Mouse (Mus musculus): ENCODE results near the gene Gm44965. TPM values are rescaled to one million over a fixed set of nuclear protein-coding genes. Genes with fewer than 3 reads are reported as not detected.
A peak's percentile ranks its signal among the peaks of the same experiment; 100 is the strongest.

Gene Gm44965
- polyA plus RNA-seq, 1 experiment from 2014 or later, result not detected

DNA sequence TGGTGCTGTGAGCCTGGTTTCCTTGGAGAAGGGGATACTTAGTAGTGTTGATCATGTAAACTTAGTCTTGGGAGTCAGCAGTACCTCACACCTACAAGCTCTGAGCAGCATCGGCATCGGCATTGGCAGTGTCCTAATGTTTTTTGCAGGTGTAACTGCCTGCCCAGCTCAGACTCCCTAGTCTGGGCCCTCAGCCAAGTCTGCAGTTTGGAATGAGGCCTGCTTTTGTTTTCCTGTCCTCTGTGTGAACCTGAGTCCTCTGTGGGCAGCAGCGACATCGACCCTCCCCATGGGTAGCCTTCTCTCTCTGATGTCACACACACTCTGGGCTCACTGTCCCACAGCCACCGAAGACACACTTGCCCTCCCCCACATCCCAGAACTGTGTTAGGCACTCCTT lies 27.4 kb upstream of the Gm44965 start:
- no peaks in the 10 kb centered on the region for H3K4me1 ChIP-seq (replicated peaks; ENCODE audit: control insufficient read depth, insufficient read depth, low read length)
- peaks cover 7% of the 10 kb centered on the region; the same call in 1 of the 2 replicates for H3K36me3 ChIP-seq (ENCODE audit: control insufficient read depth, insufficient read depth)
- no peak overlapping the region for H3K4me3 ChIP-seq (ENCODE audit: low read depth, low read length)
- 47% methylated on average over 5 of the region's 5 CpGs for WGBS
- H3K27ac ChIP-seq (ENCODE audit: low read depth, low read length), result no peak overlapping the region
- no peaks in the 10 kb centered on the region for H3K27me3 ChIP-seq (replicated peaks; ENCODE audit: control insufficient read depth, insufficient read depth, low read length)
- H3K9me3 ChIP-seq (ENCODE audit: control insufficient read depth), result no peaks in the 10 kb centered on the region
- ATAC-seq, result no peak
- TF ChIP-seq CTCF (IDR thresholded peaks at IDR 0.05; ENCODE audit: low read depth), result no peak
- no peak overlapping the region for H3K9ac ChIP-seq (ENCODE audit: low read depth, low read length)
- H3K4me2 ChIP-seq (replicated peaks; ENCODE audit: low read depth), result no peak overlapping the region

DNA sequence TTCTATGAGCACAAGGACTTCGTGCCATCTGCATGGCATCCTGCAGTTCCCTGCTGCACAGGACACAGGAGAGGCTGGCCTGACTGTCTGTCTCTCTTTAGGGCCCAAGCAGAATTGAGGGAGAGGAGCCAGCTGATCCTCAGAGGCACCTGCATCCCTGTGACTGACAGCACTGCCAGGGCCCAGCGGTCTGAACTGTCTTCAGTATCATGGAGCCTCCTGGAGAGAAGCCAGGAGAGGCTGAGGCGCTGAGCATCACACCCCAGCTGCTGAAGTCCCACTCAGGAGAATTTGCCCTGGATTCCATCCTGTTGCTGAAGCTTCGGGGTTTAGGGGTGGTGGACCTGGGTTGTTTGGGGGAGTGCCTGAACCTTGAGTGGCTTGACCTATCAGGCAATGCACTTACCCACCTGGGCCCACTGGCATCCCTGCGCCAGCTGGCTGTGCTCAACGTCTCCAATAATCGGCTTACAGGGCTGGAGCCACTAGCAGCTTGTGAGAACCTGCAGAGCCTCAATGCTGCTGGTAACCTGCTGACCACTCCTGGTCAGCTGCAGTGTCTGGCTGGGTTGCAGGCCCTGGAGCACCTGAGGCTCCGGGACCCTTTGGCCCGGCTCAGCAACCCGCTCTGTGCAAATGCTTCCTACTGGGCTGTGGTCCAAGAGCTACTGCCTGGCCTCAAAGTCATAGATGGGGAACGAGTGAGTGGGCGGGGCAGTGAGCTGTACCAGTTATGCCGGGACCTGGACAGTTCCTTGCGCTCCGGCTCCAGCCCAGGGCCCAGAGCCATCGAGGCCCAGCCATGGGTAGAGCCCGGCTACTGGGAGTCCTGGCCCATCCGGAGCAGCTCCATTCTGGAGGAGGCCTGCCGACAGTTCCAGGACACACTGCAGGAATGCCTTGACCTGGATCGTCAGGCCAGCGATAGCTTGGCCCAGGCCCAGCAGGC lies 25.4 kb upstream of the Gm44965 start:
- 0 out of 2 replicates have a peak overlapping the region, but pooled peaks have one; percentile 6 for H3K4me2 ChIP-seq (replicated peaks; ENCODE audit: low read depth)
- TF ChIP-seq CTCF (IDR thresholded peaks at IDR 0.05; ENCODE audit: low read depth), result no peak
- WGBS, result 56% methylated on average over 21 of the region's 21 CpGs
- H3K9ac ChIP-seq (ENCODE audit: low read depth, low read length), result no peak overlapping the region
- H3K27ac ChIP-seq (ENCODE audit: low read depth, low read length), result peak overlapping the region; percentile 57
- H3K4me1 ChIP-seq (replicated peaks; ENCODE audit: control insufficient read depth, insufficient read depth, low read length), result 0 out of 2 replicates have a peak, but pooled peaks cover 6% of the 10 kb centered on the region
- peaks cover 5% of the 10 kb centered on the region; the same call in 1 of the 2 replicates for H3K36me3 ChIP-seq (ENCODE audit: control insufficient read depth, insufficient read depth)
- ATAC-seq, result no peak
- H3K27me3 ChIP-seq (replicated peaks; ENCODE audit: control insufficient read depth, insufficient read depth, low read length), result no peaks in the 10 kb centered on the region
- H3K9me3 ChIP-seq (ENCODE audit: control insufficient read depth), result no peaks in the 10 kb centered on the region
- no peak overlapping the region for H3K4me3 ChIP-seq (ENCODE audit: low read depth, low read length)

DNA sequence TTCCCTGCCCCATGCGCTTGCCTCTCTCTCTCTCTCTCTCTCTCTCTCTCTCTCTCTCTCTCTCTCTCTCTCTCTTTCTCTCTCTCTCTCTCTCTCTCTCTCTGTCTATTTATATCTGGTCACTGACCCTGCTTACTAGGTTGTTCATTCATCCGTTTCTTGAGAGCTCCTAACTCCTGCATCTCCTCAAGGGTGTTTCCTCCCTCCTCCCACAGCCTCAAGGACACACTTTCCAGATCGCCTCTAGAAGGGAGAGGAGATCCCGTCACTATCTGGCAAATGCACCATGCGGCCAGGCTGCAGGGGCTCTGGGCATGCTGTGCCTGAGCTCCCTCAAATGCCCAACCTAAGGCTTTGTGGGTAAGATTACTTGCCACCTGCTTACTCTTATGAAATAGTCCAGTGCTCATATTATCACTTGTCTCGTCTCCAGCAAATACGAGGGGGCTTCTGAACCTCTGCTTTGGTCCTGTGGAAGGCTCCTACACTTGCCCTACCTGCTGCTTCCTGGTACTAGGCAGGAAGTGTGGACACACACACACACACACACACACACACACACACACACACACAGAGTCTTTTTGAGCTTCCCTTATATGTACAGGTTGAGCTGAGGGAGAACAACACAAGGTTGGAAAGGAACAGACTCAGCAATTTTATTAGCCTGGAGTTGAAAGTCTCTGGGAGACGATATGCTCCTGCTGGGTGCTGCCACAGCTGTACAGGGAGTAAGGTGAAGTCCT lies 24.5 kb upstream of the Gm44965 start:
- Histone ChIP-seq H3K27ac (ENCODE audit: low read depth, low read length) (no peak overlapping the region; the same call in 1 of the 2 replicates), H3K9me3 (ENCODE audit: control insufficient read depth) (no peaks in the 10 kb centered on the region), H3K4me1 (replicated peaks; ENCODE audit: control insufficient read depth, insufficient read depth, low read length) (0 out of 2 replicates have a peak, but pooled peaks cover 7% of the 10 kb centered on the region), H3K4me2 (replicated peaks; ENCODE audit: low read depth) (no peak overlapping the region), H3K36me3 (ENCODE audit: control insufficient read depth, insufficient read depth) (peaks cover 4% of the 10 kb centered on the region; the same call in 1 of the 2 replicates), H3K4me3 (ENCODE audit: low read depth, low read length) (no peak overlapping the region), H3K9ac (ENCODE audit: low read depth, low read length) (no peak overlapping the region), H3K27me3 (replicated peaks; ENCODE audit: control insufficient read depth, insufficient read depth, low read length) (no peaks in the 10 kb centered on the region)
- ATAC-seq, result no peak
- 54% methylated on average over 8 of the region's 8 CpGs for WGBS
- no peak for TF ChIP-seq CTCF (IDR thresholded peaks at IDR 0.05; ENCODE audit: low read depth)

DNA sequence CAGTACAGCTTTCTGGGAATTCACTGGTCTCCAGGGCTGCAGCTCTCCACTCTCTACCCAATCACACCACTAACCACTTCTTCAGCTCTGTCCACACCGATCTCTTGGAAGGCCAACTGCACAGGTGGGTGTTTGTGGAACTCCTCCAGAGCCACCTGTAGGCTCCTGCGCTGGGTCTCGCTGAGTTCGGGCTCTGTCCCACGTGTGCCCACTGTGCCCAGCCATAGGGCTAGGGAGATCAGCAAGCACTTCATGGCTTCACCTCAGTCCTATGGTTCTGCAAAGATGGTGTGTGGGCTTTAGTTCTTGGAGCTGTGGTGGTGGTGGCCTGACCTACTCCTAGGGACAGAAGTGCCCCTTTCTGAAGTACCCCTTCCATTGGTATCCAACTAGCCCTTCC lies 21.7 kb upstream of the Gm44965 start:
- 0 out of 2 replicates have a peak overlapping the region, but pooled peaks have one; percentile 26 for H3K9ac ChIP-seq (ENCODE audit: low read depth, low read length)
- peak overlapping the region; percentile 47 for H3K4me2 ChIP-seq (replicated peaks; ENCODE audit: low read depth)
- H3K4me3 ChIP-seq (ENCODE audit: low read depth, low read length), result peak overlapping the region; percentile 18
- no peaks in the 10 kb centered on the region for H3K9me3 ChIP-seq (ENCODE audit: control insufficient read depth)
- 77% methylated on average over 5 of the region's 5 CpGs for WGBS
- peak overlapping the region; percentile 28; the same call in 1 of the 2 replicates for H3K27ac ChIP-seq (ENCODE audit: low read depth, low read length)
- no peaks in the 10 kb centered on the region; the same call in 1 of the 2 replicates for H3K36me3 ChIP-seq (ENCODE audit: control insufficient read depth, insufficient read depth)
- TF ChIP-seq CTCF (IDR thresholded peaks at IDR 0.05; ENCODE audit: low read depth), result no peak
- 0 out of 2 replicates have a peak, but pooled peaks cover 7% of the 10 kb centered on the region for H3K4me1 ChIP-seq (replicated peaks; ENCODE audit: control insufficient read depth, insufficient read depth, low read length)
- no peaks in the 10 kb centered on the region for H3K27me3 ChIP-seq (replicated peaks; ENCODE audit: control insufficient read depth, insufficient read depth, low read length)
- ATAC-seq, result no peak

DNA sequence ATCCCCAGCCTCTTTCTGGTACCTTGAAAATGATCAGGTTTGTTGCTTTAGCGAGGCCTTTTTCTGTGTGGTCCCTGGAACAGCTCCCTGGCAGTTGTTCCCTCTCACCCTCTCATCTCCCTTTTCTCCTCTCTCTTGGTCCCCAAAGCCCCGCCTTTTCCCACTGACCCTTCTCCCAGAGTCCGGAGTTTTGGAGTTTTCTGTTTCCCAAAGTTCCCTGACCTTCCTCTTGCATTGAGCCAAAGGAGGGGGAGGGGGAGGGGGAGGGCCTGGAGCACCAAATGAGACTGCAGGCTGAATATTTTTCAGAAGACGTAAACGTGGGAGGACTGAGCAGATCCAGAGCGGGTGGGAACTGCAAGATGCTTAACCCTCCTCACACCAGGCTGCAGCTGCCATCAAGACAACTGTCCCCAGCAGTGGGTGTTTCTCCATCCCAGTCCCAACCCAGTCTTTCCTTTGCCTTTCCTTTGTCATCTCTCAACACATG lies 21.1 kb upstream of the Gm44965 start, which contains the start of gene Rarres2:
Gene Rarres2, minus strand, starts transcription at position 218 of the 490 bp plus-strand sequence.
- WGBS, result 36% methylated on average over 6 of the region's 6 CpGs
- no peaks in the 10 kb centered on the region; the same call in 1 of the 2 replicates for H3K36me3 ChIP-seq (ENCODE audit: control insufficient read depth, insufficient read depth)
- ATAC-seq, result no peak
- peak within 1 kb of the TSS; percentile 18 for H3K4me3 ChIP-seq (ENCODE audit: low read depth, low read length)
- no peaks in the 10 kb centered on the region for H3K9me3 ChIP-seq (ENCODE audit: control insufficient read depth)
- H3K27ac ChIP-seq (ENCODE audit: low read depth, low read length), result peak within 1 kb of the TSS; percentile 28
- peak within 1 kb of the TSS; percentile 47 for H3K4me2 ChIP-seq (replicated peaks; ENCODE audit: low read depth)
- no peaks in the 10 kb centered on the region for H3K27me3 ChIP-seq (replicated peaks; ENCODE audit: control insufficient read depth, insufficient read depth, low read length)
- TF ChIP-seq CTCF (IDR thresholded peaks at IDR 0.05; ENCODE audit: low read depth), result no peak
- 0 out of 2 replicates have a peak within 1 kb of the TSS, but pooled peaks have one; percentile 26 for H3K9ac ChIP-seq (ENCODE audit: low read depth, low read length)
- 0 out of 2 replicates have a peak, but pooled peaks cover 7% of the 10 kb centered on the region for H3K4me1 ChIP-seq (replicated peaks; ENCODE audit: control insufficient read depth, insufficient read depth, low read length)

Data from intestine, postnatal 0 days (tissue).